Mouse (Mus musculus) MEL (cell line): ENCODE measurements around the gene Tango6. TPM values are rescaled to one million over a fixed set of nuclear protein-coding genes. Genes with fewer than 3 reads are reported as not detected.

Experiments used
- DNase-seq: peaks from one replicate; pipeline ENCODE4 v3.0.0; 2011; ENCODE audit warnings: low read depth, low spot score
- H3K27ac ChIP-seq: 2 replicates; pipeline ENCODE4 v1.5.1; 2012; ENCODE audit warnings: low read depth, mild to moderate bottlenecking, control low read depth, low read length, moderate library complexity; ENCODE audit not compliant: control insufficient read depth
- H3K27me3 ChIP-seq, 2 experiments: fragments of 150-350 bp in 1 of 2; sonication (generic) in 1 of 2; 2 replicates each; pipeline ENCODE4 v1.6.1; 2012; ENCODE audit warnings: low read length in 2 of 2, mild to moderate bottlenecking in 2 of 2, improper control_type of control experiment in 1 of 2, moderate library complexity in 1 of 2; ENCODE audit not compliant: insufficient read depth in 2 of 2, control insufficient read depth in 1 of 2
- H3K36me3 ChIP-seq, 2 experiments: 2 replicates each; pipeline ENCODE4 v1.6.1; 2012 to 2014; ENCODE audit warnings: low read length in 2 of 2, improper control_type of control experiment in 1 of 2, inconsistent platforms in 1 of 2, mild to moderate bottlenecking in 1 of 2; ENCODE audit not compliant: insufficient read depth in 2 of 2, control insufficient read depth in 1 of 2
- H3K4me1 ChIP-seq, 2 experiments: fragments of 150-350 bp in 1 of 2; sonication (generic) in 1 of 2; 2 replicates each; pipeline ENCODE4 v1.6.1; 2012; ENCODE audit warnings: low read length in 2 of 2, improper control_type of control experiment in 1 of 2, mild to moderate bottlenecking in 1 of 2; ENCODE audit not compliant: insufficient read depth in 2 of 2, control insufficient read depth in 1 of 2
- H3K4me3 ChIP-seq, 2 experiments: fragments of 150-350 bp in 1 of 2; sonication (generic) in 1 of 2; 2 replicates each; pipeline ENCODE4 v1.5.1; 2012; ENCODE audit warnings: low read depth in 2 of 2, low read length in 2 of 2, mild to moderate bottlenecking in 2 of 2, moderate library complexity in 2 of 2, control low read depth in 1 of 2, improper control_type of control experiment in 1 of 2; ENCODE audit not compliant: control insufficient read depth in 1 of 2, insufficient read depth in 1 of 2
- H3K79me2 ChIP-seq: 2 replicates; pipeline ENCODE4 v1.6.1; 2012; ENCODE audit warnings: mild to moderate bottlenecking, low read length, moderate library complexity; ENCODE audit not compliant: control insufficient read depth, poor library complexity, insufficient read depth
- H3K9ac ChIP-seq: 2 replicates; pipeline ENCODE4 v1.6.1; 2012; ENCODE audit warnings: low read depth, mild to moderate bottlenecking, control low read depth, low read length, moderate library complexity; ENCODE audit not compliant: control insufficient read depth, poor library complexity, severe bottlenecking
- H3K9me3 ChIP-seq: fragments of 150-350 bp; sonication (generic); replicated peaks from 2 replicates; pipeline ENCODE4 v1.6.1; 2012; ENCODE audit warnings: mild to moderate bottlenecking, low read length, improper control_type of control experiment, moderate library complexity; ENCODE audit not compliant: insufficient read depth
- CHD1 ChIP-seq: IDR thresholded peaks from 2 replicates; pipeline ENCODE4 v1.6.1; 2012; ENCODE audit warnings: low read depth, mild to moderate bottlenecking, inconsistent platforms, low read length, improper control_type of control experiment
- CHD2 ChIP-seq: IDR thresholded peaks from 2 replicates; pipeline ENCODE4 v1.6.1; 2011; ENCODE audit warnings: low read length, improper control_type of control experiment
- CTCF ChIP-seq, 3 experiments: IDR thresholded peaks in 2 of 3; conservative IDR thresholded peaks in 1 of 3; 2 replicates each; pipeline ENCODE4 v1.5.1; 2011 to 2012; ENCODE audit warnings: low read length in 3 of 3, low read depth in 2 of 3, mild to moderate bottlenecking in 2 of 3, improper control_type of control experiment in 1 of 3, inconsistent platforms in 1 of 3, mixed read lengths in 1 of 3, moderate library complexity in 1 of 3; ENCODE audit not compliant: control insufficient read depth in 1 of 3, insufficient read depth in 1 of 3, poor library complexity in 1 of 3, severe bottlenecking in 1 of 3
- E2F4 ChIP-seq: IDR thresholded peaks from 2 replicates; pipeline ENCODE4 v1.6.1; 2011; ENCODE audit warnings: low read depth, low read length, improper control_type of control experiment, borderline replicate concordance
- ETS1 ChIP-seq: IDR thresholded peaks from 2 replicates; pipeline ENCODE4 v1.6.1; 2012; ENCODE audit warnings: low read depth, mild to moderate bottlenecking, inconsistent platforms, low read length, improper control_type of control experiment, moderate library complexity
- GATA1 ChIP-seq: IDR thresholded peaks from 2 replicates; pipeline ENCODE4 v1.6.1; 2011; ENCODE audit warnings: low read depth, low read length, improper control_type of control experiment
- HCFC1 ChIP-seq: IDR thresholded peaks from 2 replicates; pipeline ENCODE4 v1.6.1; 2012; ENCODE audit warnings: low read depth, mild to moderate bottlenecking, inconsistent platforms, low read length, improper control_type of control experiment, moderate library complexity
- JUND ChIP-seq: IDR thresholded peaks from 2 replicates; pipeline ENCODE4 v1.6.1; 2011; ENCODE audit warnings: low read depth, mild to moderate bottlenecking, improper control_type of control experiment, low read length
- KAT2A ChIP-seq: conservative IDR thresholded peaks from 2 replicates; pipeline ENCODE4 v1.6.1; 2012; ENCODE audit warnings: low read depth, low read length, improper control_type of control experiment, inconsistent platforms
- MAFK ChIP-seq: IDR thresholded peaks from 2 replicates; pipeline ENCODE4 v1.6.1; 2011; ENCODE audit warnings: low read depth, mild to moderate bottlenecking, low read length, improper control_type of control experiment, borderline replicate concordance
- MXI1 ChIP-seq: IDR thresholded peaks from 2 replicates; pipeline ENCODE4 v1.6.1; 2011; ENCODE audit warnings: mild to moderate bottlenecking, low read depth, low read length, improper control_type of control experiment
- MYB ChIP-seq: IDR thresholded peaks from 2 replicates; pipeline ENCODE4 v1.6.1; 2011; ENCODE audit warnings: mild to moderate bottlenecking, low read depth, low read length, improper control_type of control experiment
- NRF1 ChIP-seq: IDR thresholded peaks from 2 replicates; pipeline ENCODE4 v1.6.1; 2014; ENCODE audit warnings: low read depth, mild to moderate bottlenecking, inconsistent platforms, low read length, improper control_type of control experiment, moderate library complexity; ENCODE audit not compliant: poor library complexity, insufficient read depth, severe bottlenecking
- POLR2A ChIP-seq, 2 experiments: IDR thresholded peaks; 2 replicates each; pipeline ENCODE4 v1.6.1; 2011 to 2012; ENCODE audit warnings: low read length in 2 of 2, mild to moderate bottlenecking in 2 of 2, control low read depth in 1 of 2, improper control_type of control experiment in 1 of 2, low read depth in 1 of 2, moderate library complexity in 1 of 2; ENCODE audit not compliant: control insufficient read depth in 1 of 2, insufficient read depth in 1 of 2, poor library complexity in 1 of 2
- POLR2AphosphoS5 ChIP-seq: IDR thresholded peaks from 2 replicates; pipeline ENCODE4 v1.6.1; 2012; ENCODE audit warnings: low read depth, borderline replicate concordance, mild to moderate bottlenecking, inconsistent platforms, low read length, moderate library complexity, mixed read lengths
- TAL1 ChIP-seq: IDR thresholded peaks from 2 replicates; pipeline ENCODE4 v1.6.1; 2012; ENCODE audit warnings: mild to moderate bottlenecking, inconsistent platforms, low read length, moderate library complexity, mixed read lengths
- TBP ChIP-seq: IDR thresholded peaks from 2 replicates; pipeline ENCODE4 v1.8.0; 2011; ENCODE audit warnings: low read depth, low read length, improper control_type of control experiment
- TCF12 ChIP-seq: IDR thresholded peaks from 2 replicates; pipeline ENCODE4 v1.6.1; 2014; ENCODE audit warnings: low read depth, mild to moderate bottlenecking, inconsistent platforms, low read length, improper control_type of control experiment, moderate library complexity
- UBTF ChIP-seq: IDR thresholded peaks from 2 replicates; pipeline ENCODE4 v1.6.1; 2012; ENCODE audit warnings: low read depth, mild to moderate bottlenecking, inconsistent platforms, low read length, improper control_type of control experiment, moderate library complexity, borderline replicate concordance; ENCODE audit not compliant: insufficient read depth
- ZC3H11A ChIP-seq: IDR thresholded peaks from 2 replicates; pipeline ENCODE4 v1.6.1; 2012; ENCODE audit warnings: low read depth, mild to moderate bottlenecking, inconsistent platforms, low read length, improper control_type of control experiment
- ZNF384 ChIP-seq: IDR thresholded peaks from 2 replicates; pipeline ENCODE4 v1.6.1; 2012; ENCODE audit warnings: low read depth, mild to moderate bottlenecking, inconsistent platforms, low read length, improper control_type of control experiment
- polyA plus RNA-seq, 2 experiments: library from polyadenylated mRNA; stranded (reverse) in 1 of 2; unstranded in 1 of 2; fragments of >175 nt in 1 of 2; fragments of >200 nt in 1 of 2; gene quantifications; 2 replicates each; pipeline versions ENCODE4 v1.2.1 to v1.2.4; 2012; ENCODE audit warnings: low replicate concordance in 2 of 2, low read depth in 1 of 2; ENCODE audit not compliant: insufficient read length in 2 of 2, insufficient read depth in 1 of 2, missing spikeins in 1 of 2
- total RNA-seq: library from RNA; depleted of rRNA; stranded (reverse); fragments of 300-350 nt; gene quantifications from 2 replicates; pipeline ENCODE4 v1.2.3, GENCODE M21; 2012

The Tango6 gene
- total and polyA plus RNA-seq, 3 experiments: 3.0 to 6.1 TPM; not detected in 1

- DNase-seq: no peak
- H3K27ac ChIP-seq: no peak overlapping the region
- H3K36me3 ChIP-seq: no peaks in the 10 kb centered on the region
- no peaks in the 10 kb centered on the region for H3K9me3 ChIP-seq
- no peaks in the 10 kb centered on the region for H3K27me3 ChIP-seq
- H3K9ac ChIP-seq: no peak overlapping the region
- no peak for TF ChIP-seq CHD2
- TF ChIP-seq ZNF384: no peak
- no peak for TF ChIP-seq E2F4
- no peak for TF ChIP-seq TCF12
- no peak for TF ChIP-seq HCFC1
- TF ChIP-seq TAL1: no peak
- TF ChIP-seq ZC3H11A: no peak
- no peak for TF ChIP-seq MXI1
- no peak for TF ChIP-seq TBP
- H3K4me3 ChIP-seq: no peak overlapping the region
- no peaks in the 10 kb centered on the region for H3K4me1 ChIP-seq
- no peaks in the 10 kb centered on the region for H3K79me2 ChIP-seq
Observed at GRCm38 (mm10) chr8:106772094-106772493, 89.2 kb downstream of the Tango6 start.

- Histone ChIP-seq H3K36me3 (no peaks in the 10 kb centered on the region), H3K9me3 (no peaks in the 10 kb centered on the region), H3K4me3 (no peak overlapping the region), H3K27ac (no peak overlapping the region), H3K9ac (no peak overlapping the region), H3K27me3 (no peaks in the 10 kb centered on the region), H3K79me2 (no peaks in the 10 kb centered on the region), H3K4me1 (no peaks in the 10 kb centered on the region)
- TF ChIP-seq TCF12: no peak
- no peak for TF ChIP-seq ETS1
- TF ChIP-seq MAFK: no peak
- TF ChIP-seq KAT2A: no peak
- no peak for TF ChIP-seq MYB
- no peak for TF ChIP-seq JUND
- no peak for TF ChIP-seq CTCF (IDR thresholded peaks at IDR 0.05 in 2 of 3, conservative IDR thresholded peaks at IDR 0.05 in 1 of 3; ENCODE audit: control insufficient read depth in 1 of 3, insufficient read depth in 1 of 3, low read depth in 2 of 3, low read length in 3 of 3, poor library complexity in 1 of 3, severe bottlenecking in 1 of 3)
- no peak for TF ChIP-seq ZC3H11A
- TF ChIP-seq NRF1: no peak
- TF ChIP-seq E2F4: no peak
- TF ChIP-seq TAL1: no peak
- TF ChIP-seq GATA1: no peak
- TF ChIP-seq UBTF: no peak
- TF ChIP-seq POLR2A (IDR thresholded peaks at IDR 0.05; ENCODE audit: control insufficient read depth in 1 of 2, insufficient read depth in 1 of 2, low read depth in 1 of 2, low read length in 2 of 2, poor library complexity in 1 of 2): no peak
- no peak for TF ChIP-seq POLR2AphosphoS5
- TF ChIP-seq CHD1: no peak
- no peak for DNase-seq
Observed at GRCm38 (mm10) chr8:106772501-106772900, 89.6 kb downstream of the Tango6 start.
